Mouse (Mus musculus): ENCODE results near the gene Pigq.

The Pigq gene

DNA sequence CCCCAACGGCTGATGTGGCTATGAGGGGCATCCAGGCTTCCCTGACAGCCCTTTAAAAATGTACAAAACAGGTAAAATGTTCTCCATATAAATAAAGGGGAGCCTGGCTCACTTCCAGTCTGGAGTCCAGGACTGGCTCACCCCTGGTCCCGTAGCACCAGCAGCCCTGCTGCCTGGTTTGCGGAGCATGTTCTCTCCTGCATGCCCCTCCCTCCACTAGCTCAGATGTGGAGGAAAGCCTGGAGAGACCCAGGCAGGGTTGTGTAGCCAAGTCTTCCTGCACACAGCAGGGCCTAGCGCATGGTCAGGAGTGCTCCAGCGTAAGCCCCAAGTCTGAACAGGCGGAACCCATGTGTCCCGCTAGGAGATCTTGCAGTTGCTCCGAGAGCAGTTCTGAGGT is 61.5 kb downstream of the Pigq start:
- no peak for DNase-seq (ENCODE audit: low read depth, low spot score)

DNA sequence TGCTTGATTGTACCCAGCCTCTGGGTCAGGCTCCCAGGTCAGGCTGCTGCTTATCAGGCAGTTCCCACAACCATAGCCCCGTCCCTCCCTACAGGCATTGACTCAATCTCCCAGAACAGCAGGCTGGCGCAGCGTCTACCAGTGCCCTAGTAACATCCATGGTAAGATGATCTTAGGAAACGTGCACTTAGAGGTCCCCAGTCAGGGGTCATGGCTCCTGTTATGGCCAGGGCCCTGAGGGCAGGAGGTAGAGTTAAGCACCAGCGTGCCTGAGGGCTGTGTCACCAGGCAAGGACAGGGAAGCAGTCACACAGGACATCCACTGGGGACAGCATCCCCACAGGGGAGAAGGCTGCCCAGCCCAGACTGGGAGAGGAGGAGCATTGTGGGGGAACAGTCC is 62.4 kb downstream of the Pigq start:
- DNase-seq (ENCODE audit: low read depth, low spot score), result no peak

DNA sequence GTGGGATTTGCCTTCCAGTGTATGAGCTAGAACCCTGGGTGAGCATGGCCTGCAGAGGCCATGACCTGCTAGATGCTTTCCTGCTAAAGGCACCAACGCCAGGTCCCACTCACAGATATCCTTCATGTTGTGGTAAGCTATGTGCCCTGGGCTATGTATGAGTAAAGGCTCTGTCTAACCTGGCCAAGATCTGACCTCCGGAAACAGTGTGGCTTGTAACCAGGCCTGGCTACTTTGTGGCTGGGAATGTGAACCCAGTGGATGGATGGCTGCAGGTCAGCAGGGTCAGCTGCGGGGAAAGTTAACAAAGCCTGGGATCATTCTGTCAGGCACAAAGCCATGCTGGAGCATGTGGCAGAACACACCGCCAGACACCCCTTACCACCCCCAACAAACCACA is 63.0 kb downstream of the Pigq start:
- DNase-seq (ENCODE audit: low read depth, low spot score), result no peak

- DNase-seq (ENCODE audit: low read depth, low spot score), result no peak
Measured at GRCm38 (mm10) chr17:25880913-25881641, 63.7 kb downstream of the Pigq start.

DNA sequence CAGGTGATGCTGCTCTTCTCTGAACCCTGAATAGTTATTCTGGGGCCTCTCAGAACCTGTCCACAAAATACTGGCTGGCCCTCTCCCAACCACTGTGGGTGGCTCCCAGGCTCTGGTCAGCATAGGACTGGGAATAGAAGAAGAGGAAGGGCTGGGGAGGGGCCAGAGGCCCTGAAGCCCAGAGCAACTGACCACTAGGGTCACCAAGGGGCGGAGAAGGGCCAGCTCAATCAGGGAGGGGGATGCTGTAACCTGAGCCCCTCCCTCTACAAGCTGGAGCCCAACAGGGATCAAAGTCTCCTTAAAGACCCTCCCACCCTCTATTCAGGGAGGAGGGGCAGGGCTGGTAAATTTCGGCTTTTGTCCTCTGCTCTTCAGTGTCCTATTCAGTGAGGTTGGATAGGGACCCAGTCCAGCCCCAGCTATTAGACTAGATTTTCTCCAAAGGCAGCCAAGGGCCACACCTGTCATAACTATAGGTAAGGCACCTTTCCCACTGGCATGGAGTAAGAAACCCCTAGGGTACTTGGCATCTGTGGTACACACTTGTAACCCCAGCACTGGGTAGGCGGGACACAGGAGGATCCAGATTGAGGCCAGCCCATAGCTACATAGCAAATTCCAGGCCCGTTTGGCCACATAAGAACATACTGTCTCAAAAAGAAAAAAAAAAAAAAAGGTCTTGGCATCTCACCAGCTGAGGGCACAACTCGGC is 64.4 kb downstream of the Pigq start, which contains the start of gene Wfikkn1:
Gene Wfikkn1 (minus strand): TSS at position 663 of the 715 bp plus-strand sequence.
- DNase-seq (ENCODE audit: low read depth, low spot score), result no peak

DNA sequence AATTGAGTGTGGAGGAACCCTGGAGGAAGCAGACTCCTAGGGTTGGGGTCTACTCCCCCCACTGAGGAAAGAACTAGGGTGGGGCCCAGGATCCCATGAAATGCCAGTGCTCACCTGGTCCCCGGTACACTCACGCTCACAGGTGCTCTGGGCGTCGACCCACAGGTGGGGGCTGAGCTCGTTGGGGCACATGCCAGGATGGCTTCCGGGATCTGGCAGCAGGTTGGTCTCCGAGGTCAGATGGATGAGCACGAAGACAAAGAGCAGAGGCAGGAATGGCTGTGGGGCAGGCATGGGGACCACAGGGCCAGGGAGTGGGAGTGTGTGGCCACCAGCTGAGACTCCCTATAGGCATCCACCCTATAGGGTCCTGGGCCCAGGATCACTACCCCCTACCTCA is 65.0 kb downstream of the Pigq start:
- DNase-seq (ENCODE audit: low read depth, low spot score), result no peak

GRCm38 (mm10) chr17:25879261-25879660 is 65.5 kb downstream of the Pigq start:
- no peak for DNase-seq (ENCODE audit: low read depth, low spot score)

- no peak for DNase-seq (ENCODE audit: low read depth, low spot score)
Measured at GRCm38 (mm10) chr17:25878611-25879180, 66.0 kb downstream of the Pigq start.

DNA sequence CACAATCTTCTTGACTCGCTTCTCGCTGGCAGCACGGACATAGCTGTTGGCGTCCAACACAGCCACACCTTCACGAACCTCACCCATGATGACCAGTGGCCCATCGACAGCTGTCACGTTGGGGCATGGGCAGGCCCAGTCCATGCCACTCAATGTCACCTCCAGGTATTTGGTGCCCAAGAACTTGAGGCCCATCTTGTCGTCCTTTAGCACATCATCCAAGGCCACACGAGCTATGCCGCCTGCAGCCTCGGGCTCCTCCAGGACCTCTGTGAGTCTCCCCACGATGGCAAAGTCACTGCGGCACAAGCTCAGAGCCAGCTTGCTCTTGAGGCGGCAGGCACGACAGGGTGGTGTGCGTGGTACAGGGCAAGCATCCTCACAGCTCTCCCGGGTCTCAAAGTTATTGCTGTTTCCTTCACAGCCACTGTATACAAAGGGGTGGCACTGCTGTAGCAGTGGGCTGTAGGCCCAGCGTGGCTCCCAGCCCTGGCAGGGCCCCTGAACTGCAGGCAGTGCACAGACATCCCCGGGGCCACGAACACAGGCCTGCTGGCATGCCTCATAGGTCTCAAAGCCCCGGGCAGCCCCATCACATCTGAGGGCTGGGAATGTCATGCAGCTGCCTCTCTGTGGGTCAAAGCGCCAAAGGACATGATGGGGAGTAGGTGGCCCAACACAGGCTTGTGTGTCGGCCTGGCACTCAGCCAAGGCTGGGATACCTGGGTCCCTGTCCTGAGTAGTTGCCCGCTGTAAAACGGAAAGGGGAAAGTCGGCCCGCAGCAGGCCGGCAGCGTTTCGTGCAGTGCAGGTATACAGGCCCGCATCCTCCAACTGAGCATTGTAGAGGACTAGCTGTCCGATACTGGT is 66.8 kb downstream of the Pigq start:
- DNase-seq (ENCODE audit: low read depth, low spot score), result no peak

DNA sequence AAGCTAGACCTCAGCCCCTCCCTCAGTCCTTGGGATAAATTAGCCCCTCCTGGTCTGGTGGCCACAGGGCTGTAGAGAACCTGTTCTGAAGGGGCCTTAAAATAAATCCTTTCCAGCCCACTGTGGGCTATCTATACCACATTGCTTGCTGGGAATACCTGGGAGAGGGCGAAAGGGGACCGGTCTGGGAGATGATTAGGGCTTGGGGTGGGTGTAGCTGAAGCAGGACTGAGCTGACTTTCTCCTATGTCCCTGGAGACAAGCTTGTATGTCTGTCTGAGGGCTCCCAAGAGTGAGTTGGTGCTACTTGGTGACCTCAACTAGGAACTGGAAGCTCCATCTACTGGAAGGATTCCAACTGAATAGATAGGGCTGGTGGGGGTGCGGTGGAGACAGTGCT is 67.7 kb downstream of the Pigq start:
- DNase-seq (ENCODE audit: low read depth, low spot score), result no peak
